In the genomic region with DNA sequence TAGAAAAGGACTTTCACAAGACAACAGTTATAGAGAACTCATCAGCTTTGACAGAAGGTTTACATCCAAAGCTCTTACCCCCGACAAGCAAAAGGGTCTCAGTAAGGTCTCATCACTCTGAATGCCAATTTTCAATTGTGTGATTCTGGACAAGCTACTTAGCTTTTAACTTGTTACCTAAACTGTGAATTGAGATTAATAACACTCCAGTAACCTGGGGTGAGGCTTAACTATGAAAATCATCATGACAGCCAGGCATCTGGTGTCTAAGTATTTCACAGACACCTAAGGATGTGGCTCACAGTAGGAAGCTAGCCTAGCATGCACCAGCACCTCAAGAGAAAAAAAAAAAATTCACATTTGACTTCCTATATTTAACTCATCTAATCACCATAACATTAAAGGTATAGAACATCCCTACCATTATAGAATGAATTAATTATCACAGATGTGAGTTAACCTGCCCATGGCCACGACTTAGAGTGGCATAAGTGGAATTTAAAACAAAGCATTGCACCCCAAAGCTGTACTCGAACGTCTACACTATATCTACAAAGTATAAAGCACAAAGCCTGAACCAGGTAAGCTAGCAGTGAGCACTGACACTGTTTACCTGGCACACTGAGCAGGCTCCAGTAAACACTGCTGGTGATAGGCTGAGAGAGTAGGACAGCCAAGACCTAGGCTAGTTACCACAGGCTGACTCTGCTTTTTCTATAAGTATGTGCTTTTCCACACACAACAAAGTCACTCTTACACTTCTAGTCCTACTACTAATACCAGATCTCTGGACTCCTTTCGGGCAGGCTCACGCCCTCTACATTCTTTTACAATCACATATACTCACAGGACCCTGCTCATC, we compare ENCODE assay signal across 17 mouse cellular contexts. TPM values are rescaled to one million over a fixed set of nuclear protein-coding genes. Genes with fewer than 3 reads are reported as not detected.
DNase-seq lines count a peak whose midpoint lies in the region; ATAC-seq and TF ChIP-seq lines count a peak whose summit lies in the region.
"Had no signal": no experiment of that assay in that cellular context is flagged by ENCODE, and none has a peak within 500 bp of the region (broad histone marks: within the 10 kb centered on the region; RNA-seq: fewer than 3 reads in every experiment).

No protein-coding gene starts in this region.

- TF ChIP-seq POLR2A in spleen, adult 2 months (IDR thresholded peaks at IDR 0.05; ENCODE audit: low read depth, low read length) = no peak

- peaks cover 49% of the 10 kb centered on the region for H3K4me1 ChIP-seq in hindbrain, embryonic 12.5 days
- H3K4me1 ChIP-seq in hindbrain, postnatal 0 days (ENCODE audit: insufficient read depth, low read length) = no peaks in the 10 kb centered on the region; the same call in 1 of the 2 replicates
- peaks cover 13% of the 10 kb centered on the region; the same call in 1 of the 2 replicates for H3K4me1 ChIP-seq in spleen, adult 2 months (ENCODE audit: control insufficient read depth, insufficient read depth, insufficient read length)
- H3K4me1 ChIP-seq in stomach, postnatal 0 days (replicated peaks; ENCODE audit: control insufficient read depth, insufficient read depth) = no peaks in the 10 kb centered on the region; the same call in 1 of the 2 replicates

- H3K27ac ChIP-seq in hindbrain, embryonic 12.5 days = peak overlapping the region; percentile 30; the same call in 1 of the 2 replicates
- no peak overlapping the region for H3K27ac ChIP-seq in hindbrain, postnatal 0 days
- H3K27ac ChIP-seq in spleen, adult 2 months (ENCODE audit: insufficient read depth, low read length) = peak overlapping the region; percentile 61
- no peak overlapping the region for H3K27ac ChIP-seq in stomach, postnatal 0 days (replicated peaks)
- H3K27ac ChIP-seq: forebrain, embryonic 15.5 days; limb, embryonic 12.5 days had no signal

- no peak for ATAC-seq in hindbrain, embryonic 12.5 days (ENCODE audit: low FRiP score)
- no peak for ATAC-seq in hindbrain, postnatal 0 days
- ATAC-seq in stomach, postnatal 0 days (ENCODE audit: low FRiP score, low TSS enrichment) = peak; percentile 60; the same call in 1 of the 2 replicates
- ATAC-seq: forebrain, embryonic 15.5 days had no signal

- TF ChIP-seq EP300 in stomach, postnatal 0 days (optimal IDR thresholded peaks at IDR 0.05) = no peak

- WGBS in hindbrain, embryonic 12.5 days = 82% methylated on average over 6 of the region's 6 CpGs
- 72% methylated on average over 6 of the region's 6 CpGs for WGBS in hindbrain, postnatal 0 days
- 80% methylated on average over 6 of the region's 6 CpGs for WGBS in spleen, adult 2 months
- WGBS in stomach, postnatal 0 days = 59% methylated on average over 6 of the region's 6 CpGs

- no peak overlapping the region for H3K4me2 ChIP-seq in hindbrain, embryonic 12.5 days (replicated peaks)
- no peak overlapping the region for H3K4me2 ChIP-seq in hindbrain, postnatal 0 days (ENCODE audit: low read depth, low read length)
- H3K4me2 ChIP-seq in stomach, postnatal 0 days (replicated peaks; ENCODE audit: low read depth) = no peak overlapping the region
- H3K4me2 ChIP-seq: forebrain, embryonic 15.5 days; limb, embryonic 12.5 days had no signal

- no peak overlapping the region for H3K9ac ChIP-seq in hindbrain, embryonic 12.5 days
- H3K9ac ChIP-seq in hindbrain, postnatal 0 days (replicated peaks; ENCODE audit: low read length) = no peak overlapping the region
- no peak overlapping the region for H3K9ac ChIP-seq in stomach, postnatal 0 days (ENCODE audit: low read length)
- H3K9ac ChIP-seq: forebrain, embryonic 15.5 days; limb, embryonic 12.5 days had no signal

- no peaks in the 10 kb centered on the region for H3K36me3 ChIP-seq in hindbrain, embryonic 12.5 days
- no peaks in the 10 kb centered on the region for H3K36me3 ChIP-seq in hindbrain, postnatal 0 days (ENCODE audit: insufficient read depth, low read length)
- no peaks in the 10 kb centered on the region for H3K36me3 ChIP-seq in spleen, adult 2 months (ENCODE audit: control insufficient read depth, insufficient read depth, low read length)
- no peaks in the 10 kb centered on the region for H3K36me3 ChIP-seq in stomach, postnatal 0 days (ENCODE audit: control insufficient read depth, insufficient read depth, low read length)
- H3K36me3 ChIP-seq: forebrain, embryonic 15.5 days; limb, embryonic 12.5 days had no signal

- no peaks in the 10 kb centered on the region for H3K9me3 ChIP-seq in hindbrain, embryonic 12.5 days (replicated peaks)
- H3K9me3 ChIP-seq in hindbrain, postnatal 0 days (ENCODE audit: low read length) = no peaks in the 10 kb centered on the region
- H3K9me3 ChIP-seq in stomach, postnatal 0 days (ENCODE audit: control insufficient read depth, low read length) = no peaks in the 10 kb centered on the region
- H3K9me3 ChIP-seq: forebrain, embryonic 15.5 days; limb, embryonic 12.5 days had no signal

- no peak for TF ChIP-seq CTCF in hindbrain, postnatal 0 days (IDR thresholded peaks at IDR 0.05; ENCODE audit: low read depth)
- TF ChIP-seq CTCF in spleen, adult 2 months (IDR thresholded peaks at IDR 0.05; ENCODE audit: extremely low read depth, insufficient read depth, insufficient read length, insufficient replicate concordance) = no peak
- no peak for TF ChIP-seq CTCF in stomach, postnatal 0 days (IDR thresholded peaks at IDR 0.05; ENCODE audit: low read depth)

- H3K27me3 ChIP-seq in hindbrain, embryonic 12.5 days = no peaks in the 10 kb centered on the region
- H3K27me3 ChIP-seq in hindbrain, postnatal 0 days (ENCODE audit: insufficient read depth, low read length) = no peaks in the 10 kb centered on the region
- H3K27me3 ChIP-seq in spleen, adult 2 months (ENCODE audit: control insufficient read depth, insufficient read depth, low read length) = no peaks in the 10 kb centered on the region
- H3K27me3 ChIP-seq in stomach, postnatal 0 days (ENCODE audit: control insufficient read depth, insufficient read depth, low read length) = no peaks in the 10 kb centered on the region
- H3K27me3 ChIP-seq: limb, embryonic 12.5 days had no signal

- no peak for DNase-seq in hindbrain, postnatal 0 days (ENCODE audit: low spot score)
- no peak for DNase-seq in spleen, adult 2 months (ENCODE audit: low read depth in 1 of 2, low spot score in 2 of 2)
- no peak for DNase-seq in spleen, adult 12 weeks (ENCODE audit: low spot score)
- DNase-seq in induced T-regulatory cell, adult 2 months (ENCODE audit: low read depth) = peak; percentile 52
- no peak for DNase-seq in stomach, postnatal 0 days (ENCODE audit: low spot score)
- DNase-seq in testis, postnatal 14 days (ENCODE audit: low spot score) = no peak
- DNase-seq in layer of hippocampus, adult 9-10 months (ENCODE audit: low spot score) = no peak
- DNase-seq: cerebellum, adult 18-20 months; gastrocnemius, postnatal 25 days; heart, postnatal 10 days; kidney, adult 9 months; layer of hippocampus, adult 9-11 months; lung, postnatal 4 days; thymus, postnatal 4 days had no signal

- H3K4me3 ChIP-seq in hindbrain, embryonic 12.5 days = no peak overlapping the region
- no peak overlapping the region for H3K4me3 ChIP-seq in hindbrain, postnatal 0 days (ENCODE audit: low read length)
- no peak overlapping the region for H3K4me3 ChIP-seq in spleen, adult 2 months (ENCODE audit: extremely low read depth, insufficient read depth, insufficient read length)
- no peak overlapping the region for H3K4me3 ChIP-seq in stomach, postnatal 0 days (ENCODE audit: low read depth, low read length)
- H3K4me3 ChIP-seq: forebrain, embryonic 15.5 days; limb, embryonic 12.5 days had no signal

RNA-seq across cellular contexts. Expression of a gene that starts 32.8 kb away (rescaled TPM):
- polyA plus RNA-seq in hindbrain, embryonic 12.5 days (2016; fragmentation: Nextera tagmentation; extraction: Ambion mirVana) = 0.09 TPM in 2 replicates
- not detected in 2 replicates for total RNA-seq in hindbrain, postnatal 0 days (2014; rRNA removed)
- not detected in 2 replicates for polyA plus RNA-seq in hindbrain, postnatal 0 days (2015; fragmentation: Nextera tagmentation; extraction: Ambion mirVana)
- 0.11 and 0.19 TPM in 2 replicates for polyA plus RNA-seq in spleen, adult 2 months (2012; rRNA removed)
- 0.12 TPM in 1 of 2 replicates, not detected in the other for polyA plus RNA-seq in stomach, postnatal 0 days (2015; fragmentation: Nextera tagmentation; extraction: Ambion mirVana)
- total RNA-seq: gastrocnemius, postnatal 25 days had no signal
- polyA plus RNA-seq: forebrain, embryonic 15.5 days had no signal

RNA-seq across cellular contexts. Expression of a gene that starts 33.4 kb away (rescaled TPM):
- polyA plus RNA-seq in hindbrain, embryonic 12.5 days (2016; fragmentation: Nextera tagmentation; extraction: Ambion mirVana) = 198 and 210 TPM in 2 replicates
- total RNA-seq in hindbrain, postnatal 0 days (2014; rRNA removed) = 69.7 and 70.1 TPM in 2 replicates
- polyA plus RNA-seq in hindbrain, postnatal 0 days (2015; fragmentation: Nextera tagmentation; extraction: Ambion mirVana) = 33.3 and 33.7 TPM in 2 replicates
- polyA plus RNA-seq in spleen, adult 2 months (2012; rRNA removed) = 66.5 and 94.1 TPM in 2 replicates
- 24.3 and 26.7 TPM in 2 replicates for polyA plus RNA-seq in stomach, postnatal 0 days (2015; fragmentation: Nextera tagmentation; extraction: Ambion mirVana)

Comparison
In these comparisons a context has a peak if more than half of its experiments do, and no peak if none do; other contexts are left out.
1. H3K27ac ChIP-seq: peak in hindbrain, embryonic 12.5 days (single experiment) and spleen, adult 2 months (single experiment); none in hindbrain, postnatal 0 days (single experiment) and stomach, postnatal 0 days (single experiment).